10 mouse cellular contexts compared by ENCODE assay signal in genomic region chr15:98134666-98135065, GRCm38 (mm10). TPM values are rescaled to one million over a fixed set of nuclear protein-coding genes. Genes with fewer than 3 reads are reported as not detected.
"Had no signal": no experiment of that assay in that cellular context is flagged by ENCODE, and none has a peak within 500 bp of the region (broad histone marks: within the 10 kb centered on the region; RNA-seq: fewer than 3 reads in every experiment).

No protein-coding gene starts in this region.

- DNase-seq: kidney, adult 18-20 months; kidney, postnatal 10 days; kidney, postnatal 4 days; liver; lung, adult 18-20 months; thymus, adult 18-20 months; thymus, postnatal 14 days had no signal

- H3K4me1 ChIP-seq: limb, embryonic 12.5 days had no signal

- H3K4me2 ChIP-seq: limb, embryonic 12.5 days had no signal

- H3K9ac ChIP-seq: limb, embryonic 12.5 days; liver, embryonic 14.5 days had no signal

- H3K4me3 ChIP-seq: limb, embryonic 12.5 days had no signal

- H3K27ac ChIP-seq: limb, embryonic 12.5 days; liver, embryonic 14.5 days had no signal

- H3K9me3 ChIP-seq: limb, embryonic 12.5 days had no signal

- H3K27me3 ChIP-seq: limb, embryonic 12.5 days had no signal

RNA-seq across cellular contexts. Expression of gene Ccdc184, which starts 32.3 kb away (rescaled TPM):
- total RNA-seq: megakaryocyte-erythroid progenitor cell, adult 5-6 weeks had no signal
- polyA plus RNA-seq: liver, embryonic 14.5 days had no signal
